Mouse (Mus musculus) C2C12 (cell line): ENCODE measurements around the gene Luc7l. TPM values are rescaled to one million over a fixed set of nuclear protein-coding genes. Genes with fewer than 3 reads are reported as not detected.
A peak's percentile ranks its signal among the peaks of the same experiment; 100 is the strongest.

ENCODE experiments used
- H3K27me3 ChIP-seq: one replicate; pipeline ENCODE4 v1.6.1; 2011; ENCODE audit not compliant: control insufficient read depth, insufficient read depth, insufficient read length
- H3K36me3 ChIP-seq: one replicate; pipeline ENCODE4 v1.6.1; 2011; ENCODE audit not compliant: control insufficient read depth, insufficient read depth
- H3K4me3 ChIP-seq: one replicate; pipeline ENCODE4 v1.5.1; 2011; ENCODE audit warnings: mild to moderate bottlenecking, control low read depth; ENCODE audit not compliant: poor library complexity, insufficient read depth, severe bottlenecking
- H3K79me2 ChIP-seq: one replicate; pipeline ENCODE4 v1.6.1; 2011; ENCODE audit not compliant: control insufficient read depth, insufficient read depth
- H3K79me3 ChIP-seq: one replicate; pipeline ENCODE4 v1.6.1; 2011; ENCODE audit warnings: low read depth, control low read depth
- H3ac ChIP-seq: one replicate; pipeline ENCODE3; 2011; ENCODE audit warnings: low read depth; ENCODE audit not compliant: control insufficient read depth, insufficient read length
- CEBPB ChIP-seq: IDR thresholded peaks from one replicate; pipeline ENCODE4 v1.6.1; 2011; ENCODE audit warnings: low read depth, mild to moderate bottlenecking, control low read depth, moderate library complexity
- CTCF ChIP-seq: IDR thresholded peaks from one replicate; pipeline ENCODE4 v1.5.1; 2011; ENCODE audit not compliant: control insufficient read depth, insufficient read depth, insufficient read length
- FOSL1 ChIP-seq: IDR thresholded peaks from one replicate; pipeline ENCODE4 v1.8.0; 2011; ENCODE audit warnings: mild to moderate bottlenecking, low read length; ENCODE audit not compliant: poor library complexity, insufficient read depth, severe bottlenecking
- MAX ChIP-seq: IDR thresholded peaks from one replicate; pipeline ENCODE4 v1.6.1; 2011; ENCODE audit warnings: mild to moderate bottlenecking, control low read depth
- MYOD1 ChIP-seq: IDR thresholded peaks from one replicate; pipeline ENCODE4 v1.6.1; 2011; ENCODE audit warnings: low read depth; ENCODE audit not compliant: control insufficient read depth, insufficient read length
- MYOG ChIP-seq: IDR thresholded peaks from one replicate; pipeline ENCODE4 v1.6.1; 2011; ENCODE audit not compliant: control insufficient read depth, insufficient read length; ENCODE audit errors: extremely low read depth
- USF1 ChIP-seq: IDR thresholded peaks from one replicate; pipeline ENCODE4 v1.6.1; 2011; ENCODE audit warnings: low read depth, mild to moderate bottlenecking, control low read depth, moderate library complexity
- polyA plus RNA-seq: library from polyadenylated mRNA; unstranded; fragments of >200 nt; fragmentation: generic; extraction: Trizol; gene quantifications from one replicate; pipeline ENCODE4 v1.2.1, GENCODE M21; 2012; ENCODE audit warnings: missing spikeins

Luc7l gene
- polyA plus RNA-seq, 1 experiment: 45.0 TPM

- H3K79me3 ChIP-seq: no peaks in the 10 kb centered on the region
- no peaks in the 10 kb centered on the region for H3K27me3 ChIP-seq
- H3K79me2 ChIP-seq: peaks cover 10% of the 10 kb centered on the region
- no peak overlapping the region for H3ac ChIP-seq
- H3K4me3 ChIP-seq: no peak overlapping the region
- TF ChIP-seq MYOG (no peak), MYOD1 (no peak), CEBPB (no peak), MAX (no peak), FOSL1 (no peak), USF1 (no peak), CTCF (no peak)
- H3K36me3 ChIP-seq: no peaks in the 10 kb centered on the region
These were observed 18.3 kb upstream of the Luc7l start for GRCm38 (mm10) chr17:26234386-26234785.

- TF ChIP-seq CTCF: no peak
- TF ChIP-seq MYOD1: no peak
- TF ChIP-seq USF1: no peak
- no peak for TF ChIP-seq MAX
- no peak for TF ChIP-seq CEBPB
- TF ChIP-seq MYOG: no peak
- no peak for TF ChIP-seq FOSL1
- no peaks in the 10 kb centered on the region for H3K27me3 ChIP-seq
- peaks cover 3% of the 10 kb centered on the region for H3K79me3 ChIP-seq
- no peak overlapping the region for H3ac ChIP-seq
- H3K4me3 ChIP-seq: no peak overlapping the region
- peaks cover 10% of the 10 kb centered on the region for H3K79me2 ChIP-seq
- H3K36me3 ChIP-seq: no peaks in the 10 kb centered on the region
These were observed 17.4 kb upstream of the Luc7l start for GRCm38 (mm10) chr17:26235077-26235815.

GRCm38 (mm10) chr17:26237667-26238066 is 15.0 kb upstream of the Luc7l start:
- H3ac ChIP-seq: no peak overlapping the region
- TF ChIP-seq MAX (no peak), USF1 (no peak), CEBPB (peak; percentile 9), MYOD1 (no peak)
- H3K79me3 ChIP-seq: peaks cover 3% of the 10 kb centered on the region
- peaks cover 17% of the 10 kb centered on the region for H3K79me2 ChIP-seq
- H3K4me3 ChIP-seq: no peak overlapping the region
- no peaks in the 10 kb centered on the region for H3K27me3 ChIP-seq
- H3K36me3 ChIP-seq: no peaks in the 10 kb centered on the region

GRCm38 (mm10) chr17:26239551-26239950 is 13.1 kb upstream of the Luc7l start:
- H3K4me3 ChIP-seq: no peak overlapping the region
- no peaks in the 10 kb centered on the region for H3K27me3 ChIP-seq
- no peaks in the 10 kb centered on the region for H3K36me3 ChIP-seq
- peaks cover 3% of the 10 kb centered on the region for H3K79me3 ChIP-seq
- H3ac ChIP-seq: no peak overlapping the region
- H3K79me2 ChIP-seq: peaks cover 22% of the 10 kb centered on the region
- TF ChIP-seq CTCF: no peak
- TF ChIP-seq CEBPB: no peak
- no peak for TF ChIP-seq USF1
- TF ChIP-seq MYOD1: no peak
- TF ChIP-seq MAX: no peak
- no peak for TF ChIP-seq MYOG
- TF ChIP-seq FOSL1: no peak

- Histone ChIP-seq H3ac (no peak overlapping the region), H3K27me3 (no peaks in the 10 kb centered on the region), H3K79me3 (peaks cover 3% of the 10 kb centered on the region), H3K4me3 (no peak overlapping the region), H3K36me3 (no peaks in the 10 kb centered on the region), H3K79me2 (peaks cover 22% of the 10 kb centered on the region)
- TF ChIP-seq MYOD1 (peak; percentile 59), CTCF (no peak)
These were observed 12.4 kb upstream of the Luc7l start for GRCm38 (mm10) chr17:26240120-26240790.
